Mouse (Mus musculus): ENCODE data around the gene Rgs6. TPM values are rescaled to one million over a fixed set of nuclear protein-coding genes. Genes with fewer than 3 reads are reported as not detected.

Rgs6 gene
- total RNA-seq, 2 experiments from 2014 or later: 1.4 to 2.9 TPM

- DNase-seq (ENCODE audit: low spot score in 2 of 2): no peak
Measured at GRCm38 (mm10) chr12:83077486-83077885, 489.4 kb downstream of the Rgs6 start.

GRCm38 (mm10) chr12:83083427-83083826, 495.3 kb downstream of the Rgs6 start:
- no peak for DNase-seq (ENCODE audit: low spot score in 2 of 2)

DNA sequence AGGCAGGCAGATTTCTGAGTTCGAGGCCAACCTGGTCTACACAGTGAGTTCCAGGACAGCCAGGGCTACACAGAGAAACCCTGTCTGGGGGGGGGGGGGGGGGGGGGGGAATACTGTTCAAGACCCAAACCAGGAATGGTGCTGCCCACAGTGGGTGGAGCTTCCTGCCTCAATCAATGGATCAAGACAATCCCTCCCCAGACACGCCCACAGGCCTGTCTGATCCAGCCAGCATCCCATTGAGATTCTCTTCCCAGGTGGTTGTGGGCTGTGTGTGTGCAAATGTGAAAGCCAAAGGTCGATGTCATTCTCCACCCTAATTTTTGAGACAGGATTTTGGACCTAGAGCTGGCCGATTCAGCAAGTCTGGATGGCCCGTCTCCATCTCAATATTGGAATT, 496.5 kb downstream of the Rgs6 start:
- DNase-seq (ENCODE audit: low spot score in 2 of 2): no peak

DNA sequence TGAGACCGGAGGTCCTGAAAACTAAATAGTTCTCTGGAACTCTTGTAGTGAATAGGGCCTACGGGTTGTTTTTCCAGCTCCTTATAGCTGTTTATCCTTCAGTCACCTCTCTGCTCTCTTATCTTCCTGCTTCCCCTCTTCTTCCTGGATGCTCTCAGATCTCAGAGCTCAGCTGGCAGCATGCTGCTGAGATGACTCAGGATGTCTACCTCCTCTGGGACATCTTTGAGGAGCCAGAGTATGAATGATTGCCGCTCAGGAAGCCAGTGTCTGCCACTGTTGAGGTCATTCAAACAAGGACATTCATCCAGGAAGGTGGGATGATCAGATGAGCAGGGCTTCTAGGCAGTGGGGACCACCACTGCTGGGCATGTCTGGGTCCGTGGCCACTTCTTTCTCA, 498.9 kb downstream of the Rgs6 start:
- no peak for DNase-seq (ENCODE audit: low spot score in 2 of 2)

GRCm38 (mm10) chr12:83087555-83087954, 499.5 kb downstream of the Rgs6 start:
- no peak for DNase-seq (ENCODE audit: low spot score in 2 of 2)

DNA sequence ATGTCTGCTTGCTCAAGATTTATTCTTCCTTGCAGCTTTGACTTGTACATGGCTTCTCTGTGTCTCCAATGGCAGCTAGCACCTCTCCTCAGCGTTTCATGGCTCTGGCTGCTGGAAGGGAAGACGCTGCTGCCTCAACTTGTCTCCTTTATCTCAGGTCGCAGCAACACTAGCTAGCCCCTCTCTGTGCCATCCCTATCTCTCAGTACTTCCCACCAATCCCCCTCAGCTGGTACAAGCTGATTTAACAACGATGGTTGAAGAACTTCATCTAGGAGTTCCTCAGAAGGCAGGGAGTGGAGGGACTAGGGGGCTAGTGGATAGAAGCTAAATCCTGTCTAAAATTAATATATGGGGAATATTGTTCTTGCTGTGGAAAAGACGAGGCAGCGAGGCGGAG, 503.9 kb downstream of the Rgs6 start:
- DNase-seq (ENCODE audit: low spot score in 2 of 2): no peak

GRCm38 (mm10) chr12:83097787-83098186, 509.7 kb downstream of the Rgs6 start:
- no peak for DNase-seq (ENCODE audit: low spot score in 2 of 2)

DNA sequence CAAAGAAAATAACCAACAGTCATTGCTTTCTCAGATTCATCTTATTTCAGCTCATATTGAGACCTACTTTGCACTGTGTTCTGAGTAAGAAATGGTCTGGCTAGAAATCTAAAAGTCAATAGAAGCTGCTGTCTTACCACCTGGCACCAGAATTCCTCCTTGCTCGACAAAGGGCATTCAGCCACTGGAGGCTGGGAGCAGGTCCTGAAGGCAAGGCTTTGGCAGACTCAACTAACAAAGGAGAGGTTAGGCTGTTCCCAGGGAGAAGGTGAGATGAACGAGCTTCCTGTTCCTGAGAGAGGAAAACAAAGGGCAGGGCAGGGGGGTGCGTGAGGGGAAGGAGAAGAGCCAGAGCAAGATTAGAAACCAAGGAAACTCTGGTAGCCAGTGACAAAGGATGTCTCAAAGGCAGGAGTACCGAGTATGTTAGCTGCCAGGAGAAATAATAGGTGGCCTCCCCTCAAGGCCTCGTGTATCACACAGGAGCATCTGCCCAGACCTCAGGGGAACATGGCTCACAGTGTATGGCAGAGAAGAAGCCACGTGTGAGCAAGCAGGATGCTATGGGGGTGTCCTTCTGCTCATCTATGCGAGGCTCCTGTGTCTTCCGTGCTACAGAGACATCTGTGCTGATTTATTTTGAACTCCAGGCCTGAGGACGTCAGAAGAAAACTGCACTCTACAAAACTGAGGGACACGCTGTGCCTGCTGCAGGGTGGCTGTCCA, 510.7 kb downstream of the Rgs6 start:
- no peak for DNase-seq (ENCODE audit: low spot score in 2 of 2)

DNA sequence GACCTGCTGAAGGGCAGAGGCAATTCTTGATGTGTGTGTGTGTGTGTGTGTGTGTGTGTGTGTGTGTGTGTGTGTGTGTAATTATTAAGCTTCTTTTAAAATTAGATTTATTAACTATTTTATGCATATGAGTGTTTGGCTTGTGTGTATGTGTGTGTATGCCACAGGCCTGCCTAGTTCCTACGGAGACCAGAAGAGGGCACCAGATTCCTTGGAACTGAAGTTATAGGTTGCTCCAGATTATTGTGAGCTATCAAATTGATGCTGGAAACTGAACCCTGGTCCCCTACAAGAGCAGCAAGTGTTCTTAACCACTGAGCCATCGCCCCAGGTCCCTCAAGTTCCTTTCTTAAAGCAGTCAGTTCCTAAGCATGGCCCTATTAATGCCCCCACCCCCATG, 511.8 kb downstream of the Rgs6 start:
- no peak for DNase-seq (ENCODE audit: low spot score in 2 of 2)

GRCm38 (mm10) chr12:83100413-83100812, 512.3 kb downstream of the Rgs6 start:
- no peak for DNase-seq (ENCODE audit: low spot score in 2 of 2)

DNA sequence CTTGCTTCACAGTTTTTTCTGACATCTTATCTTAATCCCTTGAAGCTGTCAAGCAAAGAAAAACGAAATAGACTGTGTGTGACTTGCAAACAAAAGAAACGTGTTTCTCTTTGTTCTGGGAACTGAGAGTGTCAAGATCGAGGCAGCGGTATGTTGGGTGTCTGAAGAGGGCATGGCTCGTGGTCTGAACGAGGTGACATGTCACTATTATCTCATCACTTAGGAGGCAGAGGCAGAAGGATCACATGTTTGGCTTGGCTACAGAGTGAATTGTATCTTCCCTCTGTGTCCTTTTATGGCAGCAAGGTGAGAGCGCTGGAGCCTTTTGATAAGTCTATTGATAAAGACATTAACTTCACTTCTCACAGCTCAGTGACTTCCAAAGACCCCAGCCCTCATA, 512.8 kb downstream of the Rgs6 start:
- no peak for DNase-seq (ENCODE audit: low spot score in 2 of 2)

GRCm38 (mm10) chr12:83105514-83106119, 517.5 kb downstream of the Rgs6 start:
- no peak for DNase-seq (ENCODE audit: low spot score in 2 of 2)

DNA sequence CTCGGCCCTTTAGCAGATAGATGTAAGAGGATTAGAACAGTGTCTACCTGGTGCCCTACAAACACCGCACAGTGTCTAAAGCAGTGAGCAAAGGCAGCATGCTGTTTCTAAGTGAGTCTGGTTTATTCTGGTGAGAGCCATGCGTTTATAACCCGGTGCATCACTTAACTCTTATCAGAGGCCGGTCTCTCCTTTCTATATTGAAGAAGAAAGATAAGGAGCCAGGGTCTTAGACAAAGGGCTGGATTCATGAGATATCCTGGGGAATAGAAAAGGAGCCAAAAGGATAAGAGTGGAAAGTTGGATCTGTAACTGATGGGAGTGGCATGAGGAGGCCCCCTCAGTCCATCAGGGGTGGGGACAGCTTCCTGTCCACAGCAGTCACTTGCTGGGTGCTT, 518.0 kb downstream of the Rgs6 start:
- no peak for DNase-seq (ENCODE audit: low spot score in 2 of 2)

DNA sequence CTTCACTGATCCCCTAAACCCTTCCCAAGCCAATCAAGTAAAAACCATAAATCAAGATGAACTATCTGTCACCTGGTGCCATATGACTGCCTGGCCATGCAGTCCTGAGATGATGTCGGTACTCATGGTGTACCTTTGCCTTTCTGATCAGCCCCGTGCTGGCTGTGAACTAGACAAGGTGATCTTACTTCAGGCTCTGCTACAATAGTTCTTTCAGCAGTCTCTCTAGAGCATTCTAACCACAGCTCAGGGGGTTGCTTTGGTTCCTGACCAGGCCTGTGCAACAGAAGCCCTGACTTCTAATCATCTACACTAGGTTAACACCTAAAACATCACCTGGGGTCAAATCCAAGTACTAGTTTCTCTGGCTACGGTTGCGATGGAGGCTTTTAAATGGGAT, 521.4 kb downstream of the Rgs6 start:
- DNase-seq (ENCODE audit: low spot score in 2 of 2): no peak

DNA sequence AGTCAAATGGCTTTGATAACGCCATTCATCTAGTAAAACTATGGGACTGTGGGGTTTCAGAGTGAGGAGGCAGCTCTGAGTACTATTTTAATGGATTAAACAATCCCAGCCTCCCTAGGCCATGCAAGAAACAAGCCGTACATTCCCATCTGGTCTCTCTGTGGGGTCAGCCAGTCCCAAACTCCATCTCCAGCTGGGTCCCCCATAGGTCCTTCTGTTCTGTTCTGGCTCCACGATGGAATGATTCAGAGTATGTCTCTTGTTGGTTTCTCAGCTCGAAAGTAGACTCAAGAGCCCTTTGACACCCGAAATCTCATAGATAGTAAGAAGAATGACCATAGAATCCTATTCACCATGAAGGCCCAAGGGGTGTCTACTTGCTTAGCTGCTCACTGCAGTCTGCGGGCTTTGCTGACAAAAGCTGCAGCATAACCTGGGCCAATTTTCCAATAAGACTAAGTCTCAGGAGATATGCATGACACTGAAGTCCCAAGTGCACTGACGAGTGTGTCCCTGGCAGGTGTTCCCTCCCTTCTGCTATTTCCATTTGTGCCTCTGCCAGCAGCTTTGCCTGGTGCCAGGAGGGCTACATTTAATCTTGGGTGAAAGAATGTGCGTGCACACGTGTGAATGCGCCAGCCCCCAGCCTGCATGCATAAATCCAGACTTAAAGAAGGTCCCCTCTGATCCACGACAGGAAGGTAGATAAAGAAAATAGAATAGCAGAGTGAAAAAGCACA, 522.0 kb downstream of the Rgs6 start:
- no peak for DNase-seq (ENCODE audit: low spot score in 2 of 2)

GRCm38 (mm10) chr12:83110711-83111110, 522.6 kb downstream of the Rgs6 start:
- DNase-seq (ENCODE audit: low spot score in 2 of 2): no peak

DNA sequence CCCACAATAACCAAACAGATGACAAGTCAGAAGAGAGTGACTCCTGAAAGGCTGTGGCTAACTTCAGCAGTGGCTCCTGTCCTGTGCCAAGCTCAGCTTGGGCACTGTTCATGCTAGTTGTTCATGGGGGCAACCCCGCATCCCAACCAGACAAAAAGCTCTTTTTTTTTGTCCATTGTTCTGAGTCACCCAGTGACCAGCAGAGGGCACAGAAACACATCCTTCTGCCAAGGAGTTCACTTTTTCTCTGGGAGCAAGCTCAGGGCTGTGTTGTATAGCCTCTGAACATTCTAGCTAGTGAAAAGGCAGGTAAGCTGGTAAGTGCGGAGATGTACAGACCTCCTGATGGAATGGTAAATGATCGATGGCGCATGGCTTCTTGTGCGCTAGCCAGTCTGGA, 524.2 kb downstream of the Rgs6 start:
- DNase-seq (ENCODE audit: low spot score in 2 of 2): no peak

DNA sequence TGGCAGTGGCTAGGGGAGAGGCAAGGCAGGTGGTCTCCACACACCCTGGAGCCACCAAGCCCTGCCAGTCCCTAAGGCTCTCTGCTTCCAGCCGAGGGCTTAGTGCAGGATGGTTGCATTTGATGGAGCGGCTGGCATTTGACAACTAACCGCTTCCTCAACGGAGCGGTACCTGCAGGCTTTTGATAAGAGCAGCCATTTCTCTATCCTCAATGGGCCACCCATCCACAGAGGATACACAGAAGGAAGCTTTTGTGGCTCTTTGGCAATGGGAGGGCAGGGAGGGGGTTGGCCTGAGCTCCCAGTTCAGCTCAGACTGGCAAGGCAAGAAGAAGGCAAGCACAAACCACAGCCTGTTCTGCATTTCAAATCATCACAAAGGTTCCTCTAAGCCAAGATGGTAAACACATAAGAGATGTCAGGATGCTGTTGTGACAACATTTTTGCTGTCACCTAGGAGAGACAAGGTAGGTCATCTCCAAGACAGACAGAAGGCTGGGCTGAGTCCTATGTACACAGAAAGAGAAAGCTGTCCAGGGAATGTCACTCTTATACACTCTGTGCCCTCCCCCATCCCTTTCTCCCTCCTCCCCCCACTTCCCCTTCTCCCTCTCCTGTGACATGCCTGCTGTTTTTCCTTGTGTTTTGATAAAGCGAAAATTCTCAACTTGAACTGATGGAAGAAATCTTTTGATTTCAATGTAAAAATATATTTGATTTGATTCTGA, 525.0 kb downstream of the Rgs6 start:
- DNase-seq (ENCODE audit: low spot score in 2 of 2): no peak

- no peak for DNase-seq (ENCODE audit: low spot score in 2 of 2)
Measured at GRCm38 (mm10) chr12:83113971-83114370, 525.9 kb downstream of the Rgs6 start.

DNA sequence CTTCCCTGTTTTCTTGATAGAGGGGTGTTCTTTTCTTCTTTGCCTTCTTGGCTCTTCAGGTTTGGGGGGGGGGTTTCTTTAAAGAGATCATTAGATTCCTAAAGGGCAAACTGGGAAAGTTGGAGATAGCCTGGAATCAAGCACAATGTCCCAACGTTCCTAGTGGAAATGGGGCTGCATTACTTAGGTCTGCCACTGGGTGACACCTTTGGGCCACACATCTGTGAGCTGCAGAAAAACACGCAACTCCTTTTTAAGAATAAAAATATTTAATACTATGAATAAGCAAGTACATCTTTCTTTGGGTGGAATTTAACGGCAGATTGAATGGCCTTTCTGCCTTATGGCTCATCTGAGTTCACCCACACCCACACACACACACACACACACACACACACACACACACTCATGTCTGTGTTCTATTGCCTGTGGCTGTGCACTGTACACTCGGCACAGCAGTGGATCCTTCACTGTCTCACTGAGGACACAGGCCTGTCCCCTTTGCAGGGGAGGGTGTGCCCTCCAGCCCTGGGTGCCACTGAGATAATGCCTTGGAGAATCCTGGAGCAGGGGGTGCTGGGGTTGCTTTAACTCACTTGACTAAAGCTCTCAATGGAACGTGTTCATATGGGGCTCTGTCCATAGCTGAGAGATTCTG, 526.4 kb downstream of the Rgs6 start:
- peak; percentile 38 to 50 for DNase-seq (ENCODE audit: low spot score in 2 of 2)

- no peak for DNase-seq (ENCODE audit: low spot score in 2 of 2)
Measured at GRCm38 (mm10) chr12:83124111-83124510, 536.0 kb downstream of the Rgs6 start.
